Comparison of ENCODE assay signal across 9 mouse cellular contexts in the genomic region with DNA sequence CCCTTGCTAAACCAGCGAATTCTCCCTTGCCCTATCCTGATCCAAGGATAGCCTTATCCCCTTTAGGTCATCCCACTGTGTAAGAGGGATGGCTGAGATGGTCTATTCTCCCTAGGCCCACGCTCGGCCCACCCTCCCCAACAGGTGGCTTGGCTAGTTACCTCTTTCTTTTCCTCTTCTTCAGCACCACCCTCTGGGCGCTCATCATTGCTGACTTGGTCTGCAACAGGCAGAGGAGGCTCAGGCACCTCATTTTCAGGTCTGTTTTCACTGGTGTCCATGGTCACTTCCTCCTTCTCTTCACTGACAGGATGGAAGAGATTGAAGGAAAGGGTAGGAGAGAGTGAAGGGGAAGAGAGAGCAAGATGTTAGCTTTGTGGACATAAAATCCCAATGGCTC. TPM values are rescaled to one million over a fixed set of nuclear protein-coding genes. Genes with fewer than 3 reads are reported as not detected.
DNase-seq lines count a peak whose midpoint lies in the region; ATAC-seq and TF ChIP-seq lines count a peak whose summit lies in the region.
"Had no signal": no experiment of that assay in that cellular context is flagged by ENCODE, and none has a peak within 500 bp of the region (broad histone marks: within the 10 kb centered on the region; RNA-seq: fewer than 3 reads in every experiment).

No protein-coding gene starts in this region.

- H3K27me3 ChIP-seq in intestine, embryonic 15.5 days (replicated peaks): no peaks in the 10 kb centered on the region
- no peaks in the 10 kb centered on the region for H3K27me3 ChIP-seq in intestine, postnatal 0 days (replicated peaks; ENCODE audit: control insufficient read depth, insufficient read depth, low read length)
- H3K27me3 ChIP-seq in embryonic facial prominence, embryonic 13.5 days: no peaks in the 10 kb centered on the region
- no peaks in the 10 kb centered on the region for H3K27me3 ChIP-seq in hindbrain, embryonic 15.5 days
- no peaks in the 10 kb centered on the region for H3K27me3 ChIP-seq in midbrain, embryonic 14.5 days (ENCODE audit: control insufficient read depth, insufficient read depth, low read length)

- 0 out of 2 replicates have a peak overlapping the region, but pooled peaks have one; percentile 7 for H3K4me2 ChIP-seq in intestine, embryonic 15.5 days (replicated peaks)
- H3K4me2 ChIP-seq in intestine, postnatal 0 days (replicated peaks; ENCODE audit: low read depth): no peak overlapping the region
- peak overlapping the region; percentile 92 for H3K4me2 ChIP-seq in embryonic facial prominence, embryonic 13.5 days
- H3K4me2 ChIP-seq in hindbrain, embryonic 15.5 days: peak overlapping the region; percentile 92
- H3K4me2 ChIP-seq in midbrain, embryonic 14.5 days (ENCODE audit: low read length): peak overlapping the region; percentile 96

- peaks cover 24% of the 10 kb centered on the region for H3K4me1 ChIP-seq in intestine, embryonic 15.5 days (replicated peaks)
- H3K4me1 ChIP-seq in intestine, postnatal 0 days (replicated peaks; ENCODE audit: control insufficient read depth, insufficient read depth, low read length): no peaks in the 10 kb centered on the region
- peaks cover 42% of the 10 kb centered on the region for H3K4me1 ChIP-seq in embryonic facial prominence, embryonic 13.5 days
- H3K4me1 ChIP-seq in hindbrain, embryonic 15.5 days (replicated peaks): peaks cover 55% of the 10 kb centered on the region
- peaks cover 42% of the 10 kb centered on the region for H3K4me1 ChIP-seq in midbrain, embryonic 14.5 days (ENCODE audit: control insufficient read depth, insufficient read depth, low read length)

- no peaks in the 10 kb centered on the region for H3K9me3 ChIP-seq in intestine, embryonic 15.5 days
- H3K9me3 ChIP-seq in intestine, postnatal 0 days (ENCODE audit: control insufficient read depth): no peaks in the 10 kb centered on the region
- H3K9me3 ChIP-seq in embryonic facial prominence, embryonic 13.5 days: no peaks in the 10 kb centered on the region
- no peaks in the 10 kb centered on the region for H3K9me3 ChIP-seq in hindbrain, embryonic 15.5 days
- H3K9me3 ChIP-seq in midbrain, embryonic 14.5 days (ENCODE audit: control insufficient read depth, low read length): no peaks in the 10 kb centered on the region

- H3K4me3 ChIP-seq in intestine, embryonic 15.5 days (replicated peaks): no peak overlapping the region
- no peak overlapping the region for H3K4me3 ChIP-seq in intestine, postnatal 0 days (ENCODE audit: low read depth, low read length)
- peak overlapping the region; percentile 75; the same call in 1 of the 2 replicates for H3K4me3 ChIP-seq in embryonic facial prominence, embryonic 13.5 days
- H3K4me3 ChIP-seq in hindbrain, embryonic 15.5 days: peak overlapping the region; percentile 6; the same call in 1 of the 2 replicates
- no peak overlapping the region; the same call in 1 of the 2 replicates for H3K4me3 ChIP-seq in midbrain, embryonic 14.5 days (replicated peaks; ENCODE audit: low read depth, low read length)

- no peak for DNase-seq in midbrain, embryonic 14.5 days
- DNase-seq in spleen, postnatal 14 days (ENCODE audit: low spot score in 2 of 2): no peak
- no peak for DNase-seq in retina, embryonic 14.5 days (ENCODE audit: low spot score)
- DNase-seq in urinary bladder, postnatal 36 days (ENCODE audit: low spot score in 2 of 2): no peak

- peaks cover 50% of the 10 kb centered on the region for H3K36me3 ChIP-seq in intestine, embryonic 15.5 days
- H3K36me3 ChIP-seq in intestine, postnatal 0 days (ENCODE audit: control insufficient read depth, insufficient read depth): peaks cover 54% of the 10 kb centered on the region
- H3K36me3 ChIP-seq in embryonic facial prominence, embryonic 13.5 days: peaks cover 63% of the 10 kb centered on the region
- peaks cover 59% of the 10 kb centered on the region for H3K36me3 ChIP-seq in hindbrain, embryonic 15.5 days
- H3K36me3 ChIP-seq in midbrain, embryonic 14.5 days (ENCODE audit: control insufficient read depth, insufficient read depth, low read length): peaks cover 58% of the 10 kb centered on the region

- ATAC-seq in intestine, embryonic 15.5 days: no peak
- no peak for ATAC-seq in intestine, postnatal 0 days
- no peak for ATAC-seq in embryonic facial prominence, embryonic 13.5 days (ENCODE audit: insufficient number of reproducible peaks, insufficient read depth, low FRiP score, low TSS enrichment, low read depth)
- ATAC-seq in hindbrain, embryonic 15.5 days (ENCODE audit: low FRiP score, low read depth): no peak; the same call in 1 of the 2 replicates
- ATAC-seq in midbrain, embryonic 14.5 days (ENCODE audit: low FRiP score, low TSS enrichment): no peak

- H3K9ac ChIP-seq in intestine, embryonic 15.5 days: no peak overlapping the region
- H3K9ac ChIP-seq in intestine, postnatal 0 days (ENCODE audit: low read depth, low read length): no peak overlapping the region
- H3K9ac ChIP-seq in embryonic facial prominence, embryonic 13.5 days: peak overlapping the region; percentile 46; the same call in 1 of the 2 replicates
- H3K9ac ChIP-seq in hindbrain, embryonic 15.5 days: 0 out of 2 replicates have a peak overlapping the region, but pooled peaks have one; percentile 21
- no peak overlapping the region for H3K9ac ChIP-seq in midbrain, embryonic 14.5 days (replicated peaks; ENCODE audit: low read length)

- no peak for TF ChIP-seq CTCF in intestine, postnatal 0 days (IDR thresholded peaks at IDR 0.05; ENCODE audit: low read depth)

- H3K27ac ChIP-seq in intestine, embryonic 15.5 days: peak overlapping the region; percentile 40; the same call in 1 of the 2 replicates
- H3K27ac ChIP-seq in intestine, postnatal 0 days (ENCODE audit: low read depth, low read length): no peak overlapping the region; the same call in 1 of the 2 replicates
- peak overlapping the region; percentile 83 for H3K27ac ChIP-seq in embryonic facial prominence, embryonic 13.5 days
- peak overlapping the region; percentile 22; the same call in 1 of the 2 replicates for H3K27ac ChIP-seq in hindbrain, embryonic 15.5 days (replicated peaks)
- no peak overlapping the region for H3K27ac ChIP-seq in midbrain, embryonic 14.5 days (replicated peaks; ENCODE audit: low read depth, low read length)

- 75% methylated on average over 4 of the region's 4 CpGs for WGBS in intestine, embryonic 15.5 days
- 79% methylated on average over 4 of the region's 4 CpGs for WGBS in intestine, postnatal 0 days
- WGBS in embryonic facial prominence, embryonic 13.5 days: 75% methylated on average over 4 of the region's 4 CpGs
- 73% methylated on average over 4 of the region's 4 CpGs for WGBS in hindbrain, embryonic 15.5 days
- 77% methylated on average over 4 of the region's 4 CpGs for WGBS in midbrain, embryonic 14.5 days

RNA-seq across cellular contexts. Expression of a gene that starts 10.4 kb away (rescaled TPM):
- 2.8 and 3.0 TPM in 2 replicates for polyA plus RNA-seq in intestine, embryonic 15.5 days (2015; fragmentation: Nextera tagmentation; extraction: Ambion mirVana)
- 0.47 and 0.63 TPM in 2 replicates for polyA plus RNA-seq in intestine, postnatal 0 days (2015; fragmentation: Nextera tagmentation; extraction: Ambion mirVana)
- polyA plus RNA-seq in embryonic facial prominence, embryonic 13.5 days (2015; fragmentation: Nextera tagmentation; extraction: Ambion mirVana): 6.8 and 7.9 TPM in 2 replicates
- polyA plus RNA-seq in hindbrain, embryonic 15.5 days (2015; fragmentation: Nextera tagmentation; extraction: Ambion mirVana): 12.2 and 12.6 TPM in 2 replicates
- 11.6 and 12.4 TPM in 2 replicates for polyA plus RNA-seq in midbrain, embryonic 14.5 days (2014; fragmentation: Nextera tagmentation; extraction: Ambion mirVana)

RNA-seq across cellular contexts. Expression of a gene that starts 10.8 kb away (rescaled TPM):
- not detected in 2 replicates for polyA plus RNA-seq in intestine, embryonic 15.5 days (2015; fragmentation: Nextera tagmentation; extraction: Ambion mirVana)
- not detected in 2 replicates for polyA plus RNA-seq in intestine, postnatal 0 days (2015; fragmentation: Nextera tagmentation; extraction: Ambion mirVana)
- polyA plus RNA-seq in embryonic facial prominence, embryonic 13.5 days (2015; fragmentation: Nextera tagmentation; extraction: Ambion mirVana): not detected in 2 replicates
- polyA plus RNA-seq in hindbrain, embryonic 15.5 days (2015; fragmentation: Nextera tagmentation; extraction: Ambion mirVana): not detected in 2 replicates
- polyA plus RNA-seq in midbrain, embryonic 14.5 days (2014; fragmentation: Nextera tagmentation; extraction: Ambion mirVana): not detected in 2 replicates
- polyA plus RNA-seq: CD4-positive, CD25-positive, alpha-beta regulatory T cell, adult 4 months had no signal

RNA-seq across cellular contexts. Expression of a gene that starts 30.3 kb away (rescaled TPM):
- not detected in 2 replicates for polyA plus RNA-seq in intestine, embryonic 15.5 days (2015; fragmentation: Nextera tagmentation; extraction: Ambion mirVana)
- not detected in 2 replicates for polyA plus RNA-seq in intestine, postnatal 0 days (2015; fragmentation: Nextera tagmentation; extraction: Ambion mirVana)
- 0.06 TPM in 1 of 2 replicates, not detected in the other for polyA plus RNA-seq in embryonic facial prominence, embryonic 13.5 days (2015; fragmentation: Nextera tagmentation; extraction: Ambion mirVana)
- polyA plus RNA-seq in hindbrain, embryonic 15.5 days (2015; fragmentation: Nextera tagmentation; extraction: Ambion mirVana): not detected in 2 replicates
- 0.18 TPM in 1 of 2 replicates, not detected in the other for polyA plus RNA-seq in midbrain, embryonic 14.5 days (2014; fragmentation: Nextera tagmentation; extraction: Ambion mirVana)
- polyA plus RNA-seq: CD4-positive, CD25-positive, alpha-beta regulatory T cell, adult 4 months had no signal

RNA-seq across cellular contexts. Expression of a gene that starts 33.7 kb away (rescaled TPM):
- 360 and 408 TPM in 2 replicates for polyA plus RNA-seq in intestine, embryonic 15.5 days (2015; fragmentation: Nextera tagmentation; extraction: Ambion mirVana)
- 246 and 274 TPM in 2 replicates for polyA plus RNA-seq in intestine, postnatal 0 days (2015; fragmentation: Nextera tagmentation; extraction: Ambion mirVana)
- polyA plus RNA-seq in embryonic facial prominence, embryonic 13.5 days (2015; fragmentation: Nextera tagmentation; extraction: Ambion mirVana): 390 and 393 TPM in 2 replicates
- 441 and 446 TPM in 2 replicates for polyA plus RNA-seq in hindbrain, embryonic 15.5 days (2015; fragmentation: Nextera tagmentation; extraction: Ambion mirVana)
- polyA plus RNA-seq in midbrain, embryonic 14.5 days (2014; fragmentation: Nextera tagmentation; extraction: Ambion mirVana): 409 and 454 TPM in 2 replicates

RNA-seq across cellular contexts. Expression of a gene that starts 34.5 kb away (rescaled TPM):
- polyA plus RNA-seq in intestine, embryonic 15.5 days (2015; fragmentation: Nextera tagmentation; extraction: Ambion mirVana): 83.7 and 84.8 TPM in 2 replicates
- 75.5 and 76.8 TPM in 2 replicates for polyA plus RNA-seq in intestine, postnatal 0 days (2015; fragmentation: Nextera tagmentation; extraction: Ambion mirVana)
- polyA plus RNA-seq in embryonic facial prominence, embryonic 13.5 days (2015; fragmentation: Nextera tagmentation; extraction: Ambion mirVana): 89.2 and 103 TPM in 2 replicates
- polyA plus RNA-seq in hindbrain, embryonic 15.5 days (2015; fragmentation: Nextera tagmentation; extraction: Ambion mirVana): 67.6 and 68.3 TPM in 2 replicates
- 74.0 and 79.1 TPM in 2 replicates for polyA plus RNA-seq in midbrain, embryonic 14.5 days (2014; fragmentation: Nextera tagmentation; extraction: Ambion mirVana)

Comparison
In these comparisons a context has a peak if more than half of its experiments do, and no peak if none do; other contexts are left out.
1. H3K27ac ChIP-seq: peak in intestine, embryonic 15.5 days (single experiment), embryonic facial prominence, embryonic 13.5 days (single experiment) and hindbrain, embryonic 15.5 days (single experiment); none in intestine, postnatal 0 days (single experiment) and midbrain, embryonic 14.5 days (single experiment).
2. H3K4me3 ChIP-seq: peak in embryonic facial prominence, embryonic 13.5 days (single experiment) and hindbrain, embryonic 15.5 days (single experiment); none in intestine, embryonic 15.5 days (single experiment), intestine, postnatal 0 days (single experiment) and midbrain, embryonic 14.5 days (single experiment).
3. H3K9ac ChIP-seq: peak in embryonic facial prominence, embryonic 13.5 days (single experiment) and hindbrain, embryonic 15.5 days (single experiment); none in intestine, embryonic 15.5 days (single experiment), intestine, postnatal 0 days (single experiment) and midbrain, embryonic 14.5 days (single experiment).